Mouse (Mus musculus): ENCODE data around the gene Stub1.
A peak's percentile ranks its signal among the peaks of the same experiment; 100 is the strongest.
"Not testable (repeated sequence)": the region's sequence is repeated elsewhere in the genome, so short reads cannot be mapped to it uniquely, and the experiment has no call there.

The Stub1 gene

DNA sequence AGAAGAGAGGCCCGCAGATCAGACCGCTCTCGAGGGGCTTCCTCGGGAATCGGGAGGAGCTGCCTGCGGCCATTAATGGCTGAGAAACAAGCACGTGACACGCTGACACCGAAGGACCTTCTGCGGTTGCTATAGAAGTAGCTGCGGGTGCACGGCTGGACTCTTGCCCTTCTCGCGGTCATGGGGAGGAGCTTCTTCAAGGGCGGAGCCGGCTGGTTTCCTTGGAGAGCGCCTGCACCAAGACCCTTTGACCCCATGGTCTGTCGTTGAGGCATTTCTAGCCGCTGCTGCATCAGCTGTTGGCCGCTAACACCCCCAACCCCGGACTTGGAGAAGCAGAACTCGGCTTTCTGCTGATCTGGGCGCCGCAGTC, at the start of gene Stub1:
Gene Stub1 (minus strand): TSS at position 114 of the 373 bp plus-strand sequence.
- DNase-seq (ENCODE audit: low spot score), result peak; percentile 90

DNA sequence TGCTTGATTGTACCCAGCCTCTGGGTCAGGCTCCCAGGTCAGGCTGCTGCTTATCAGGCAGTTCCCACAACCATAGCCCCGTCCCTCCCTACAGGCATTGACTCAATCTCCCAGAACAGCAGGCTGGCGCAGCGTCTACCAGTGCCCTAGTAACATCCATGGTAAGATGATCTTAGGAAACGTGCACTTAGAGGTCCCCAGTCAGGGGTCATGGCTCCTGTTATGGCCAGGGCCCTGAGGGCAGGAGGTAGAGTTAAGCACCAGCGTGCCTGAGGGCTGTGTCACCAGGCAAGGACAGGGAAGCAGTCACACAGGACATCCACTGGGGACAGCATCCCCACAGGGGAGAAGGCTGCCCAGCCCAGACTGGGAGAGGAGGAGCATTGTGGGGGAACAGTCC, 49.1 kb upstream of the Stub1 start:
- DNase-seq (ENCODE audit: low spot score), result no peak

DNA sequence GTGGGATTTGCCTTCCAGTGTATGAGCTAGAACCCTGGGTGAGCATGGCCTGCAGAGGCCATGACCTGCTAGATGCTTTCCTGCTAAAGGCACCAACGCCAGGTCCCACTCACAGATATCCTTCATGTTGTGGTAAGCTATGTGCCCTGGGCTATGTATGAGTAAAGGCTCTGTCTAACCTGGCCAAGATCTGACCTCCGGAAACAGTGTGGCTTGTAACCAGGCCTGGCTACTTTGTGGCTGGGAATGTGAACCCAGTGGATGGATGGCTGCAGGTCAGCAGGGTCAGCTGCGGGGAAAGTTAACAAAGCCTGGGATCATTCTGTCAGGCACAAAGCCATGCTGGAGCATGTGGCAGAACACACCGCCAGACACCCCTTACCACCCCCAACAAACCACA, 48.5 kb upstream of the Stub1 start:
- DNase-seq (ENCODE audit: low spot score), result no peak

DNA sequence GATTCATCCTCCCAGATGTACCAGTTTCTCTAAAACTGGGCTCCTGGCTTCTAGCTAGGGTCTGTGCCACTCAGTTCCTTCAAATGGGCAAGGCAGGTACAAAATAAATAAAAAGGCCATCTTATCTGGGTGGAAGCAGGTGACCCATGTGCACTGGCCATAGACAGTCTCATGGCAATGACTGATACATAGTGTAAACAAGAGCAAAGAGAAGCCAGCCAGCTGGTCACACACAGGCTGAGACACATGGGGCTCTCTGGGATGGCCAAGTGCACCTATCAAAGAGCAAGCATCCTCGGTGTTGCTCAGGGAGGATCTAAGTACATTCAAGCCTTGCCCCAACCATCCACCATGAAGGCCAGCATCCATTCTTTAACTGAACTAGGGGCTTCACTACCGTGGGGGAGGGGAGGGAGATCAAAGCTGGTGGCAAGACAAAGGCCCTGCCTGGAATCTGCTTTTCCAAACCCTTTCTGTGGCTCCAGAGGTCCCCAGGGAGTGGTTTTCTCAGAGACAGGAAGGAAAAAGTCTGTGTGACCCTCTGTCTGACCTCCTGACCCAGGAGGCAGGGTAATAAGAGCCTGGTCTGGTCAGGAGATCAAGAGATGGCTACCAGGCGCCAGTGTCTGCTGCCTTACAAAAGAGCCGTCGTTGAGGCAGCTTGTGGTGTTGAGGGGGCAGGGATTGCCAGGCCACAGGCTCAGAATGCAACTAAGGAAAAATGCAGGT, 47.9 kb upstream of the Stub1 start:
- no peak for DNase-seq (ENCODE audit: low spot score)

DNA sequence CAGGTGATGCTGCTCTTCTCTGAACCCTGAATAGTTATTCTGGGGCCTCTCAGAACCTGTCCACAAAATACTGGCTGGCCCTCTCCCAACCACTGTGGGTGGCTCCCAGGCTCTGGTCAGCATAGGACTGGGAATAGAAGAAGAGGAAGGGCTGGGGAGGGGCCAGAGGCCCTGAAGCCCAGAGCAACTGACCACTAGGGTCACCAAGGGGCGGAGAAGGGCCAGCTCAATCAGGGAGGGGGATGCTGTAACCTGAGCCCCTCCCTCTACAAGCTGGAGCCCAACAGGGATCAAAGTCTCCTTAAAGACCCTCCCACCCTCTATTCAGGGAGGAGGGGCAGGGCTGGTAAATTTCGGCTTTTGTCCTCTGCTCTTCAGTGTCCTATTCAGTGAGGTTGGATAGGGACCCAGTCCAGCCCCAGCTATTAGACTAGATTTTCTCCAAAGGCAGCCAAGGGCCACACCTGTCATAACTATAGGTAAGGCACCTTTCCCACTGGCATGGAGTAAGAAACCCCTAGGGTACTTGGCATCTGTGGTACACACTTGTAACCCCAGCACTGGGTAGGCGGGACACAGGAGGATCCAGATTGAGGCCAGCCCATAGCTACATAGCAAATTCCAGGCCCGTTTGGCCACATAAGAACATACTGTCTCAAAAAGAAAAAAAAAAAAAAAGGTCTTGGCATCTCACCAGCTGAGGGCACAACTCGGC, 47.1 kb upstream of the Stub1 start, which contains the start of gene Wfikkn1:
Gene Wfikkn1 (minus strand): TSS at position 663 of the 715 bp plus-strand sequence.
- no peak for DNase-seq (ENCODE audit: low spot score)

DNA sequence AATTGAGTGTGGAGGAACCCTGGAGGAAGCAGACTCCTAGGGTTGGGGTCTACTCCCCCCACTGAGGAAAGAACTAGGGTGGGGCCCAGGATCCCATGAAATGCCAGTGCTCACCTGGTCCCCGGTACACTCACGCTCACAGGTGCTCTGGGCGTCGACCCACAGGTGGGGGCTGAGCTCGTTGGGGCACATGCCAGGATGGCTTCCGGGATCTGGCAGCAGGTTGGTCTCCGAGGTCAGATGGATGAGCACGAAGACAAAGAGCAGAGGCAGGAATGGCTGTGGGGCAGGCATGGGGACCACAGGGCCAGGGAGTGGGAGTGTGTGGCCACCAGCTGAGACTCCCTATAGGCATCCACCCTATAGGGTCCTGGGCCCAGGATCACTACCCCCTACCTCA, 46.5 kb upstream of the Stub1 start:
- DNase-seq (ENCODE audit: low spot score), result no peak

DNA sequence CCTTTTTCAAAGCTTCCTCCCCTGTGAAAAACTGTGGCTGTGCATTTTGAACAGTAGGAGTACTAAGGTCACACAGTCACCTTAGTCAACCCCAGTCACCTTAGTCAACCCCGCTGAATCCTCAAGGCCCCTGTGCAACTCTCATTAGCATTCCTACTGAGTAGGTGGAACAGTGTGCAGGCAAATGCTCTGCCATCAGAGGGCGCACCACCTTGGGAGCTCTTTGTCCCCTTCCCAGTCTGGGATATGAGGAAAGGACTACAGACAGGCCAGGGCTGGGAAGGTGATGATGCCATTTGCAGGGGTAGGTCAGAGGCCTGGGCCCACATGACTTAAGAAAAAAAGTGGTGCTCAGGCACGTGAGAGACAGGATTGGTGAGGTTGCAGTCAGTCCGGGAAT, 46.1 kb upstream of the Stub1 start:
- no peak for DNase-seq (ENCODE audit: low spot score)

DNA sequence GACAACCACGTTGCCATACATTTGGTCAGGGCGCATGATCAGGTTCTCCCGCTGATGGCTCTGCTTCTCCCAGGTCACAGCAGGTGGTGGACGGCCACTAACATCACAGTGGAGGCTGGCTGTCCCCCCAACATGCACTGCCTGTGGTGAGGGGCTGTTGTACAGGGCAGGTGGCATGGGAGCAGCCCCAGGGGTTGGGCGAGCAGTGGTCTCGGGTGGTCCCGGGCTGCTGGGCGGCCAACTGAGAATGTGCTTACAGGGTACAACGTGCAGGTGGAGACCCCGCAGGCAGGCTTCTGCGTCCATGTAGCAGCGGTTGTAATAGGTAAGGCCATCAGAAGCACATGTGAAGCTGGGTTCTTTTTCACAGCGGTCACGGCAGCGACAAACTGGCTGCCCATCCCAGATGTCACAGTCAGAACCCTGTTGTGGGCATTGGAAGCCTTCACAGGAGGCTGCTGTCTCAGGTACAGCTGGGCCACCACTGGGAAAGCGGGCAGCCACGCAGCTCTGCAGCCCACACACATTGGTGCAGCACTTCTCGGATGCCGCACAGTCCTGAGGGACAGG, 45.5 kb upstream of the Stub1 start:
- DNase-seq (ENCODE audit: low spot score), result no peak

DNA sequence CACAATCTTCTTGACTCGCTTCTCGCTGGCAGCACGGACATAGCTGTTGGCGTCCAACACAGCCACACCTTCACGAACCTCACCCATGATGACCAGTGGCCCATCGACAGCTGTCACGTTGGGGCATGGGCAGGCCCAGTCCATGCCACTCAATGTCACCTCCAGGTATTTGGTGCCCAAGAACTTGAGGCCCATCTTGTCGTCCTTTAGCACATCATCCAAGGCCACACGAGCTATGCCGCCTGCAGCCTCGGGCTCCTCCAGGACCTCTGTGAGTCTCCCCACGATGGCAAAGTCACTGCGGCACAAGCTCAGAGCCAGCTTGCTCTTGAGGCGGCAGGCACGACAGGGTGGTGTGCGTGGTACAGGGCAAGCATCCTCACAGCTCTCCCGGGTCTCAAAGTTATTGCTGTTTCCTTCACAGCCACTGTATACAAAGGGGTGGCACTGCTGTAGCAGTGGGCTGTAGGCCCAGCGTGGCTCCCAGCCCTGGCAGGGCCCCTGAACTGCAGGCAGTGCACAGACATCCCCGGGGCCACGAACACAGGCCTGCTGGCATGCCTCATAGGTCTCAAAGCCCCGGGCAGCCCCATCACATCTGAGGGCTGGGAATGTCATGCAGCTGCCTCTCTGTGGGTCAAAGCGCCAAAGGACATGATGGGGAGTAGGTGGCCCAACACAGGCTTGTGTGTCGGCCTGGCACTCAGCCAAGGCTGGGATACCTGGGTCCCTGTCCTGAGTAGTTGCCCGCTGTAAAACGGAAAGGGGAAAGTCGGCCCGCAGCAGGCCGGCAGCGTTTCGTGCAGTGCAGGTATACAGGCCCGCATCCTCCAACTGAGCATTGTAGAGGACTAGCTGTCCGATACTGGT, 44.8 kb upstream of the Stub1 start:
- DNase-seq (ENCODE audit: low spot score), result no peak

DNA sequence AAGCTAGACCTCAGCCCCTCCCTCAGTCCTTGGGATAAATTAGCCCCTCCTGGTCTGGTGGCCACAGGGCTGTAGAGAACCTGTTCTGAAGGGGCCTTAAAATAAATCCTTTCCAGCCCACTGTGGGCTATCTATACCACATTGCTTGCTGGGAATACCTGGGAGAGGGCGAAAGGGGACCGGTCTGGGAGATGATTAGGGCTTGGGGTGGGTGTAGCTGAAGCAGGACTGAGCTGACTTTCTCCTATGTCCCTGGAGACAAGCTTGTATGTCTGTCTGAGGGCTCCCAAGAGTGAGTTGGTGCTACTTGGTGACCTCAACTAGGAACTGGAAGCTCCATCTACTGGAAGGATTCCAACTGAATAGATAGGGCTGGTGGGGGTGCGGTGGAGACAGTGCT, 43.8 kb upstream of the Stub1 start:
- no peak for DNase-seq (ENCODE audit: low spot score)

DNA sequence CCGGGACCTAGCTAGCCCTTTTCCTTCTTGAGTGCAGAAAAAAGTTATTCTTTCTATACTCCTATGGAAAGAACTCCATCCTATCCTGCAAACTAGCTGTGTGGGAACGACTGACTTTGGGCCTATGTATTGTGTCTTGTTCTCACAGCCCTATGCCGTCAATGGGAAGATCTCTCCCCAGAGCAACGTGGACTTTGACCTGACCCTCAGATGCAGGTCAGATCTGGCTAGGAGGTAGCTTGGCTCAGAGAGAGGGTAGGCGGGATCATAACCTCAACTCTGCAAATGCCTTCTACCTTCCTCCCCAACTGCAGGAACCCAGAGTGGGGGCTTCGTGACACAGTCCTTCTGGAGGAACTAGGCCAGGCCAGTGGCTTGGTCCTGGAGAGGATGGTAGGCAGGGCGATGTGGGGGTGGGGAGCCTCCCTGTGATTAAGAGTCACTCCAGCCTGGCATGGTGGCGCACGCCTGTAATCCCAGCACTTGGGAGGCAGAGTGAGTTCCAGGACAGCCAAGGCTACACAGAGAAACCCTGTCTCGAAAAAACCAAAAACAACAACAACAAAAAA, 43.2 kb upstream of the Stub1 start:
- DNase-seq (ENCODE audit: low spot score), result no peak

DNA sequence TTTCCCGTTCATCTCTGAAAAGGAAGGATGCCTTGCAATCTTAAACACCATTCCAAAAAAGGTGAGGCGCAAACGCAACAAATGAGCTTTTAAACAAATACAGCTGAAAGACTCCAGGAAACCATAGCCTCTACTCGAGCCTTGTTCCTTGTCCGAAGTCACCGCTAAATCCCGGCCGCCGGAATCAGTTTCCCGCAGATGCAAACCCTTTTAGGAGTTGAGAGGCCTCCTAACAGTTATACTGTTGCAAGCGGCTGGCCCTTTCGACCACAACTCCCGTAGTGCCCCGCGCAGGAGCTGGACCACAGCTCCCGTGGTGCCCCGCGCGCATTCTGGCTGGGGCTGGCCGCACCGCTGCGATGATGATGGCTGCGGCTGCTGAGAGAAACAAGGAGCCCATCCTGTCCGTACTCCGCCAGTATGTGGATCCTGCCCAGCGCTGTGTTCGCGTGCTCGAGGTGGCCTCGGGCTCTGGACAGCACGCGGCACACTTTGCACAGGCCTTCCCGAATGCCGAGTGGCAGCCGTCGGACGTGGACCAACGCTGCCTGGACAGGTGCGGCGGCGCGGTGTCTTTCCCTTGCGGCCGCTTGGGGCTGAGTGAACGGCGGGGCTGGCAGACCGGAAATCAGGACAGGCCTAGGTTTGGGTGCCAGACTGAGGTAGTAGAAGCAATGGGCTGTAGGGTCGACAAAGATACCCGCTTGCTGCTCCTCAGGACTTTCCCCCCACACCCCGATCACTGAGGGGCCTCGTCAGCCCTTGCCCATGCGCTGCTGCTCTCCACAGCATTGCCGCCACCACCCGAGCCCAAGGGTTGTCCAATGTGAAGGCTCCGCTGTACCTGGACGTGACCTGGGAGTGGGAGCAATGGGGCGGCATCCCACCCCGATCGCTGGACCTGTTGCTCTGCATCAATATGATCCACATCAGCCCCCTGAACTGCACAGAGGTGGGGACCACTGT, 42.2 kb upstream of the Stub1 start:
- peak; percentile 90 for DNase-seq (ENCODE audit: low spot score)

DNA sequence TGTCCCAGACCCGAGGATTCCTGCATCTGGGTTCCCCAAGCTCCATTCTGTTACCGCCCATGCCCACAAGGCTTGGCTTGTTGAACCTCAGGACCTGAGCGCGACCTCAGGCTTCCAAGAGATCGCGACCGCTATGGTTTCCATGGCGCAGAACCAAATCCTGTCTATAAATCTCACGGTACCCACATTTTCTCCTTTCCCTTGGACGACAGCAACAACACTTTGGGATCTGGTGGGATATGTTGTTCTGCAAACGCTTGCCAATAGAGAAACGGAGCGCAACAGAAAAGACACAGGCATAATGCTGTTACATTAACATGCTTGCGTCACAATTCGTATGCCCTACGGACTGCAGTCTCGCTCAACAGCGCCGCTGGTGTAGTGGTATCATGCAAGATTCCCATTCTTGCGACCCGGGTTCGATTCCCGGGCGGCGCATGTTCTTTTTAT, 41.5 kb upstream of the Stub1 start, which contains the start of gene Mettl26:
Gene Mettl26 (plus strand): TSS at position 354 of the 450 bp plus-strand sequence.
- peak; percentile 82 for DNase-seq (ENCODE audit: low spot score)

DNA sequence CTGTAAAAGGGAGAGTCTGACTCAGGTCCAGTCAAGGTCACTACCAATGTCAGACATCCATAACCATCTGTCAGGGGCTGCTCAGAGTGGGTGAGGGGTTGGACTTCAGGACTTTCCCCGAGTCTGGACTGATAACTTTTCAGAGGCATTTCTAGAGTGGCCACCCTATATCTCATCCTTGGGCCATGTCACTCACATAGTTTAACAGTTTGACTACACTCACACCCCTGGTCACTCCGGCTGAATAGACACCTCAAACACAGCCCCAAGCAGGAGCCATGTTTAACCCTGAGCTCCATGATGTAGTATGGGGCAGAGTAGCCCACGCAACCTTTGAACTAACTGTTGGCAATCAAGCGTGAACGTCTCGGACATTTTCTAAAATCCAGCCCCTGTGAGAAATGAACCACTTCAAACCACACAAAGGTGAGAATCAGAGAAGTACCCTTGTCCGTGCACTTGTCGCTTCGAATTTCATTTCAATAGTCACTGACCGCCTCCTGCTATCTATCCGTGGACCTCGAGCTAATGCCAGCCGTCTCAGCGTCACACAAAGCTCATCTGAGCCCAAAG, 41.0 kb upstream of the Stub1 start:
- DNase-seq (ENCODE audit: low spot score), result no peak

DNA sequence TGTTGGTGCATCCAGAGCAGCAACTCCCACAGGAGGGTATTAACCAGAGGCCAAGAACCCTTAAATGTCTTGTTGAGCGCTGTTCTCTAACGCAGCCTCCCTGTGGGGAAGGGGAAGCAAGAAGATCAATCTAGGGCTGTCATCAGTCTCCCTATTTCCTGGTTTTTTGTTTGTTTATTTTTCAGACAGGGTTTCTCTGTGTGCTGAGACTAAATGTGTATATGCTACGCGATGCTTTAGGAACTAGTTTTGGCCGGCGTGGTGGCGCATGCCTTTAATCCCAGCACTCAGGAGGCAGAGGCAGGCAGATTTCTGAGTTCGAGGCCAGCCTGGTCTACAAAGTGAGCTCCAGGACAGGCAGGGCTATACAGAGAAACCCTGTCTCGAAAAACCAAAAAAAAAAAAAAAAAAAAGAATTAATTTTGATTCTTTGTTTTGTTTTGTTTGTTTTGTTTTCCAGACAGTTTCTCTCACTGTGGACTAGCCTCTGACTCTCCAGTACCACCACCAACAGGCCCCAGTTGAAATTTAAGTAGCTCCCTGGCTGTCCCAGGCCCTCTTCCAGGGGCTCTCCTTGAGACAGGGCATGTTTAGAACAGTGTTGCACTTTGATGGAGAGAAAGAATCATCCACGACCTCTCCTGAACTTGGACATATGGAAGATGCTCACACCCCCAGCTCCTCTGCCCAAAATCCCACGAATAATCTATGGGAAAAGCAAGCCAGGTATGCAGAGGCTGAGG, 40.4 kb upstream of the Stub1 start:
- DNase-seq (ENCODE audit: low spot score), result no peak

DNA sequence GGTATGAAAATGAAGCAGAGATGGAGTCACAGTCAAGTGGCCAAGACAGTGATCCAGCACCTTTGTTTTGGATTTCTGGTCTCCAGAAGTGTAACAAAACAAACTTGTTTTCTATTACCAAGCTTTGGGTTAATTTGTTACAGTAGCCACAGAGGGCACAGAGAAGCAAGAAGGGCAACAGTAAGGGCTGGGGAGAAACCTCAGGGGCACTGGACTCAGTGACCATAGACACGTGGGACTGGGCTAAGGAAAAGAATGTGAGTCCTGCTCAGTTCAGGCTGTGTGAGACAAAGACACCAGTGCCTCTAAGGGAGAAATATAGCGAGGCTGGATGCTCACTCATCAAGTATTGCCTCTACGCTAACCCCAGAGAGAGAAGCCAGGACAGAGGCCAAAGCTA, 39.5 kb upstream of the Stub1 start:
- no peak for DNase-seq (ENCODE audit: low spot score)

DNA sequence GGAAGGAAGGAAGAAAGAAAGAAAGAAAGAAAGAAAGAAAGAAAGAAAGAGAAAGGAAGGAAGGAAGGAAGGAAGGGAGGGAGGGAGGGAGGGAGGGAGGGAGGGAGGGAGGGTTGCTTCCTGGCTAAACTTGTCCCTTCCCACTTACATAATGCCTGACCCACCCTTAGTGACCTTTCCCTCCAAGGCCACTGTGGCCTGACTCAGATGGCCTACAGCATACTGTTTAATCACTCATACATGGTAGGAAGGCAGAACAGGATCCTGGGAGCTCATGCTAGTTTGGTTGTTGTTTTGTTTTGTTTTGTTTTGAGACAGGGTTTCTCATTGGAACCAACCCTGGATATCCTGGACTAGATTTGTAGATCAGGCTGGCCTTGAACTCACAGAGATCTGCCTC, 38.4 kb upstream of the Stub1 start:
- DNase-seq (ENCODE audit: low spot score), result not testable (repeated sequence)

DNA sequence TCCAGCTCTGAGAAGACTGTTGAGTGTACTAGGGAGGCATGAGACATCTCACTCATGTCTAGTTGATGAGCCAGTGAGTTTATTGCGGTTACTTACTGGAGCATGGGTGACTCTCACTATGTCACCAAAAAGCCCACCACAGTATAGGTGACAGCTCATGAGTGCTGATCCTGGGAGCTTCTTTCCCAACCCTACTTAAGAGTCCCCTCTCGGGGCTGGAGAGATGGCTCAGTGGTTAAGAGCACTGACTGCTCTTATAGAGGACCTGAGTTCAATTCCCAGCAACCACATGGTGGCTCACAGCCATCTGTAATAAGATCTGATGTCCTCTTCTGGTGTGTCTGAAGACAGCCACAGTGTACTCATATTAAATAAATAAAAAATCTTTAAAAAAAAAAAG, 36.8 kb upstream of the Stub1 start:
- no peak for DNase-seq (ENCODE audit: low spot score)

DNA sequence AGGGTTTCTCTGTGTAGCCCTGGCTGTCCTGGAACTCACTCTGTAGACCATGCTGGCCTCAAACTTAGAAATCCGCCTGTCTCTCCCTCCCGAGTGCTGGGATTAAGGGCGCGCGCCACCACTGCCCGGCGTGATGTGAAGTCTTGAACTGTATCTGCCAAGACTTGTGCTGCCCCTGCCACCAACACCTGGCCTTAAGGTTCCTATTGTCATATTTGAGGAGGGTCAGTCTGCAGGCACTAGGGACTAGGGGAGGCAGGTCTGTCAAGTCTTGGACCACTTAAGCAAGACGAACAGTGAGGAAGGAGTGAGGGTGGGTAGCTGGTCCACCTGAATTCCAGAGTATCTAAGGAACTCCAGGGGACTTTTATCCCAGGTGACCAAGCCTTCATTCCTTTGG, 36.3 kb upstream of the Stub1 start:
- no peak for DNase-seq (ENCODE audit: low spot score)
